Mouse (Mus musculus) cerebellum, postnatal 36 days (tissue): ENCODE results near the gene Hdac4.

Experiments
- DNase-seq, 2 experiments: peaks; one replicate each; pipeline ENCODE4 v3.0.0; 2021 to 2022; ENCODE audit warnings: mixed read lengths in 2 of 2

Hdac4 gene

GRCm38 (mm10) chr1:92098456-92098855 is 97.0 kb downstream of the Hdac4 start:
- no peak for DNase-seq

- DNase-seq: no peak
Observed at GRCm38 (mm10) chr1:92096991-92097525, 98.4 kb downstream of the Hdac4 start.

- DNase-seq: no peak
Observed at GRCm38 (mm10) chr1:92092286-92092685, 103.2 kb downstream of the Hdac4 start.

- no peak for DNase-seq
Observed at GRCm38 (mm10) chr1:92087821-92088220, 107.7 kb downstream of the Hdac4 start.

GRCm38 (mm10) chr1:92087343-92087742 is 108.2 kb downstream of the Hdac4 start:
- DNase-seq: no peak

GRCm38 (mm10) chr1:92086841-92087240 is 108.7 kb downstream of the Hdac4 start:
- peak in 1 of 2 experiments; percentile 0 for DNase-seq

- no peak for DNase-seq
Observed at GRCm38 (mm10) chr1:92086277-92086813, 109.2 kb downstream of the Hdac4 start.

GRCm38 (mm10) chr1:92084738-92085137 is 110.8 kb downstream of the Hdac4 start:
- DNase-seq: peak in 1 of 2 experiments; percentile 2

GRCm38 (mm10) chr1:92084004-92084403 is 111.5 kb downstream of the Hdac4 start:
- no peak for DNase-seq

GRCm38 (mm10) chr1:92082837-92083541 is 112.5 kb downstream of the Hdac4 start:
- no peak for DNase-seq

GRCm38 (mm10) chr1:92082156-92082836 is 113.2 kb downstream of the Hdac4 start:
- DNase-seq: no peak

GRCm38 (mm10) chr1:92079982-92080537 is 115.4 kb downstream of the Hdac4 start:
- no peak for DNase-seq

GRCm38 (mm10) chr1:92075312-92075711 is 120.2 kb downstream of the Hdac4 start:
- DNase-seq: no peak

- no peak for DNase-seq
Observed at GRCm38 (mm10) chr1:92074655-92075054, 120.8 kb downstream of the Hdac4 start.

GRCm38 (mm10) chr1:92069932-92070677 is 125.4 kb downstream of the Hdac4 start:
- DNase-seq: no peak

GRCm38 (mm10) chr1:92069464-92069863 is 126.0 kb downstream of the Hdac4 start:
- no peak for DNase-seq

- no peak for DNase-seq
Observed at GRCm38 (mm10) chr1:92064307-92064706, 131.2 kb downstream of the Hdac4 start.

- DNase-seq: peak; percentile 48 to 51
Observed at GRCm38 (mm10) chr1:92063271-92063670, 132.2 kb downstream of the Hdac4 start.

- no peak for DNase-seq
Observed at GRCm38 (mm10) chr1:92061198-92062073, 134.1 kb downstream of the Hdac4 start.

- no peak for DNase-seq
Observed at GRCm38 (mm10) chr1:92060532-92061064, 134.9 kb downstream of the Hdac4 start.

GRCm38 (mm10) chr1:92059571-92059970 is 135.9 kb downstream of the Hdac4 start:
- no peak for DNase-seq
